Mouse (Mus musculus): ENCODE measurements around the gene Nf2. TPM values are rescaled to one million over a fixed set of nuclear protein-coding genes. Genes with fewer than 3 reads are reported as not detected.
"Not testable (repeated sequence)": the region's sequence is repeated elsewhere in the genome, so short reads cannot be mapped to it uniquely, and the experiment has no call there.

Gene Nf2
- total RNA-seq, 2 experiments from 2014 or later: 97.2 to 100 TPM

DNA sequence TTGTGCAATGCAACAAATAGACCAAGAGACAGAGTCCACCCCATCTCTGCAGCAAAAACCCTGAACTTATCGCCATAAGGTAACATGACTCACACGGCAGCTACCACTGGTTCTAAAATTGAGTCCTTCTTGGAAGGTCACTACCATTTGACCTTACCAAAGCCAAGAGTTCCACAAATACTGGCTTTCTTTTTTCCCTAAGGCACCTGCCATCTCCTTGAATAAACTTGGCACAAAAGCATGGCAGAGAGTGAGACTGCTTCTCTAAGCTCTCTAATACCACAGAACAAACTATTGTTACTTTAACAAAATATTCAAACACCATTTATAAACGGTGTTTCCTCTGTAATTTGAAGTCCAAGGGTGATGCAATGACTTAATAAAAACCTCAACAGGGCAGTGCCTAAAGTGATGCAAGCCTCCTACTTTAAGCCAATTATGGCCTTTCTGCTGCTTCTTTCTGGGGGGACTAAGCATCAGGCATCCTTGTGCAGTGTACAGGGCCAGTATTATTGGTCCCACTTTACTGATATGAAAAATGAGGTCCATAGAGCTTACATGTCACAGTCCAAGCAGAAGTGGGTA, 8.3 kb downstream of the Nf2 start:
- intact Hi-C loops (cut with DNase I): no loop called here
- no peak for DNase-seq

GRCm38 (mm10) chr11:4838235-4838634, 11.1 kb downstream of the Nf2 start:
- intact Hi-C loops (cut with DNase I): loop anchor here (5.0 kb wide), 1 partner anchor 401 kb away; no protein-coding TSS in a partner anchor
- DNase-seq: no peak

GRCm38 (mm10) chr11:4837342-4837741, 12.0 kb downstream of the Nf2 start:
- no peak for DNase-seq
- intact Hi-C loops (cut with DNase I): loop anchor here (5.0 kb wide), 1 partner anchor 400 kb away; no protein-coding TSS in a partner anchor

DNA sequence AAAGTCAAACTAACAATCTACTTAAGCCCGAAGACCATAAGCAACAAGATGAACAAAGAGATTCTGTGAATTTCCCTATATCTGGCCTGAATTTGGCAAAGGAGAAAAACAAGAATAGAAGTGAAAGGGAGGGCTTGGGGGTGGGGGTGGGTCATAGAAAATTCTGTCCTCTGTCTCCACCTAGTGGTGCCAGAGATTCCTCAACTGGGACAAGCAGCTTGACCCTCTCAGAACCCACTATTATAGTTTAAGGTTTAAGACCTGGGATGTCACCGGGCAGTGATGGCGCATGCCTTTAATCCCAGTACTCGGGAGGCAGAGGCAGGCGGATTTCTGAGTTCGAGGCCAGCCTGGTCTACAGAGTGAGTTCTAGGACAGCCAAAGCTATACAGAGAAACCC, 12.6 kb downstream of the Nf2 start:
- peak; percentile 54 to 69 for DNase-seq
- intact Hi-C loops (cut with DNase I): loop anchor here (5.0 kb wide), 1 partner anchor 399 kb away; no protein-coding TSS in a partner anchor

GRCm38 (mm10) chr11:4835436-4835835, 13.9 kb downstream of the Nf2 start:
- intact Hi-C loops (cut with DNase I): loop anchor here (5.0 kb wide), 1 partner anchor 398 kb away; no protein-coding TSS in a partner anchor
- no peak for DNase-seq

DNA sequence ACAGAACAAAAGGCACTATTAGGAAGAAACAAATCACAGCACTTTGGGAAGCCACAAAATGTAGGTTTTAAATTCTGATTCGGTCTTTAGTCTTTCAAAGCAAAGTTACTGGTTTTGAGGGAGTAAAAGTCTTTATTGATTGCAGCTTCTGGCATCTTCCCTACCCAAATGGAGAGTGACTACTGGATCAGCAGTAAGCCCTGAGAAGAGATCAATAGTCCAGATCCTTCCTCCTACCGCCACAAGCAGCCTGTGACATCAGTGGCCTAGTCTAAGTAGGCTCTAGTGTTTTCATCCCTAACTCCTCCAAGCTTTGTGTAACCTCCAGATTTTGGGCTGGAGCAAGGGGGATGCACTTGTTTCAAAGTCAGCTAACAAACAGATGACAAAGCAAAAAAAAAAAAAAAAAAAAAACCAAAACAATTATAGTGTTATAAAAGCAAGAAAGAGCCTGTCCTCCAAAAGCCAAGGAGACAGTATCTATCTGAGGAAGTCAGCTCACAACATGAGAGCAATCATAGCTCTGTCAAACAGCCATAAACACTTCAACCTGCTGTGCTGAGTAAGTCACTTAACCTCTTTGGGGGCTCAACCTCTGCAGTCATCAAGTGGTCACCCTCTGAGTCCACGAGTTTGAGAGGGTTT, 15.9 kb downstream of the Nf2 start:
- DNase-seq: no peak
- intact Hi-C loops (cut with DNase I): no loop called here

GRCm38 (mm10) chr11:4831066-4831465, 18.3 kb downstream of the Nf2 start:
- DNase-seq: no peak
- intact Hi-C loops (cut with DNase I): no loop called here

- DNase-seq: no peak
- intact Hi-C loops (cut with DNase I): no loop called here
These were observed 21.4 kb downstream of the Nf2 start for GRCm38 (mm10) chr11:4827916-4828315.

- intact Hi-C loops (cut with DNase I): no loop called here
- DNase-seq: no peak
These were observed 22.0 kb downstream of the Nf2 start for GRCm38 (mm10) chr11:4827340-4827739.

DNA sequence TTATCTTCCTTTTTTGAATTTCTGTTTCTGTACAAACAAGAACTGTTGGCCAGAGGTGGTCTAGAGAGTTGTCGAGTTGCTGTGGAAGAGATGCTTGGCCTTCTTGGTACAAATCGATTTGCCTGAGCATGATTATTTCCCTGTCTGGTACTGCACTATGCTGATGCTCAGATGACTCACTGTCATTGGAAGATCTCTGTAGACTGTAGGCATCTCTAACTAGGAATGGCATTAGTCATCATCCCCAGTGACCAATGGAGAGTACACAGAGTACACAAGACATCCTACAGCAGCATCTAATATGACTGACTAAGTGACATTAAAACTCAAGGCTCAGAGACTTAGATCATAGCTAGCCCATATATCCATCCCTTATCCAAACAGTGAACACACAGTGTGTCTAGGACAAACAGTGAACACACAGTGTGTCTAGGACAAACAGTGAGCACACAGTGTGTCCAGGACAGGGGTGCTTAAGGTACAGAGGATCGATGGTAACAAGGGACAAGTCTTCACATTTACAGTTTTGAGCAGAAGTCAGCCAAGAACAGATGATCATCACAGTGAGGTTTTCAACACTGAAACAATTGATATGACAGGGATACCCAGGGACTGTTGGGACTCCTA, 23.1 kb downstream of the Nf2 start:
- intact Hi-C loops (cut with DNase I): no loop called here
- DNase-seq: no peak

DNA sequence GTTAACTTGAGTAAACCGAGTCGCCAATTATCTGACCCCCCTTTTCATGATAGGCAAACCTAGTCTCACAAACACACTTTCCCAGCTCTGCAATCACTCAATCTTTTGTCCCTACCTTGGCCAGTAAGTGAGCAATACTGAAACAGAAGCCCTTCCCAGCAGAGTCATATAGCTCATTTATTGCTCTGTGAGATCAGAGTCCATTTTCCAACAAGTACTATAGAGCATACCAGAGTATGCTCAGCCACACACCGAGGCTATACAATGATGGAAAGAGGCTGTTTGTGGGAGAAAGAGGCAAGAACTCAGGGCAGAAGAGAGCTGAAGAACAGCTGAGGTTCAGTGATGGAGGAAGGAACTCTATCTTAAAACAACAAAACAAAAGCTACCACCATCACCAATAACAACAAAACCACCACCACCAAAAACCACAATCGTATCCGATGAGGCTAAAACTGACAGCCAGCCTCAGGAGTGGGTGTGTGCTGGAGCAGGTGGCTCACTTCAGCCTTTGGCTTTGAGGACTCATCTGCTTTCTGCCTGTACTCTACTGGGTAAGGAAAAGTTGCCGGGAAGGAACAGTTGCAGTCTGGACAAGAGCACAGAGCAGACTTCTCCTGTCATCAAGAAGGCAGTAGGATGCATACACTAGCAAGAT, 25.6 kb downstream of the Nf2 start:
- no peak for DNase-seq
- intact Hi-C loops (cut with DNase I): loop anchor here (5.0 kb wide), 1 partner anchor 386 kb away; no protein-coding TSS in a partner anchor

- intact Hi-C loops (cut with DNase I): loop anchor here (5.0 kb wide), 1 partner anchor 385 kb away; no protein-coding TSS in a partner anchor
- DNase-seq: not testable (repeated sequence)
These were observed 26.9 kb downstream of the Nf2 start for GRCm38 (mm10) chr11:4822446-4822842.

DNA sequence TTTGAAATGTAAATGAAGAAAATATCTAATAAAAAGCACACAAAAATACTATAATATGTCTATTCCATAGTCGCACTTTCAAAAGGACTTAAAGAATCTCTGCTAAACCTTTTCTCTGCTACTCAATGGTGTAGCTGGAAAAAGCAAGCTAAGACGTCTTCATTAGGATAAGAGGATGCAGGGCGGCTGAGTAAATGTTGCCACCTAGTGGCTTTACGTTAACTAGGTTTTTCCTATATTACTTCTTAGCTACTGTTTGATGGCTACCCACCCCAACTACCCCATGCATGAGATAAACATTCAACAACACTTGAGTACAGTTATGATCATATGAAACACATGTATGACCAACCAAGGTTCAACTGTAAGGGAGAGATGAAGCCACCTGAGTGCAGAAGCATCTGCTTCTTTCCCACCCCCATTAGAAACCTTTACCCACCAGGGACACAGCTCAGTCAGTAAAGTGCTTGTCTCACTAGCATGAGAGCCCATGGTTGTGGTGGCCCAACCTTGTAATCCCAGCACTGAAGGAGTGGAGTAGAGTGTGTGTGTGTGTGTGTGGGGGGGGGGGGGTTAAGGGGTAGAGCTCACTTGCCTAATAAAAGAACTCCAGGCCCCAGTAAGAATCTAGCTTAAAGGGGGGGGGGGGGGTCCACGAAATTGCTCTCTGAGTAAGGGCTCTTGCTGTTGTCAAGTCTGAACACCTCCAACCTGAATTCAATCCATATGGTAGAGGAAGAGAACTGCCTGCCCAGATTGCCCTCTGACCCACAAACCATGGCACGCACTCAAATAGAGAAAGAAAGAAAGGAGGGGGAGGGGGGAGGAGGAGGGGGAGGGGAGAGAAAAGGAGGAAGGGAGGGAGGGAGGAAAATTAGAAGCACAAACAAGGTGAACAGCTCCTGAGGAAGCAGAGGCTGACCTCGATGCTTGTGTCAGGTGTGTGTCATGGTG, 27.6 kb downstream of the Nf2 start:
- DNase-seq: peak in 1 of 2 experiments; percentile 32
- intact Hi-C loops (cut with DNase I): loop anchor here (5.0 kb wide), 1 partner anchor 384 kb away; no protein-coding TSS in a partner anchor

- intact Hi-C loops (cut with DNase I): no loop called here
- DNase-seq: no peak
These were observed 34.6 kb downstream of the Nf2 start for GRCm38 (mm10) chr11:4814507-4815450.

GRCm38 (mm10) chr11:4808311-4808710, 41.0 kb downstream of the Nf2 start:
- intact Hi-C loops (cut with DNase I): no loop called here
- DNase-seq: no peak

GRCm38 (mm10) chr11:4806031-4806715, 43.2 kb downstream of the Nf2 start:
- intact Hi-C loops (cut with DNase I): no loop called here
- no peak for DNase-seq

DNA sequence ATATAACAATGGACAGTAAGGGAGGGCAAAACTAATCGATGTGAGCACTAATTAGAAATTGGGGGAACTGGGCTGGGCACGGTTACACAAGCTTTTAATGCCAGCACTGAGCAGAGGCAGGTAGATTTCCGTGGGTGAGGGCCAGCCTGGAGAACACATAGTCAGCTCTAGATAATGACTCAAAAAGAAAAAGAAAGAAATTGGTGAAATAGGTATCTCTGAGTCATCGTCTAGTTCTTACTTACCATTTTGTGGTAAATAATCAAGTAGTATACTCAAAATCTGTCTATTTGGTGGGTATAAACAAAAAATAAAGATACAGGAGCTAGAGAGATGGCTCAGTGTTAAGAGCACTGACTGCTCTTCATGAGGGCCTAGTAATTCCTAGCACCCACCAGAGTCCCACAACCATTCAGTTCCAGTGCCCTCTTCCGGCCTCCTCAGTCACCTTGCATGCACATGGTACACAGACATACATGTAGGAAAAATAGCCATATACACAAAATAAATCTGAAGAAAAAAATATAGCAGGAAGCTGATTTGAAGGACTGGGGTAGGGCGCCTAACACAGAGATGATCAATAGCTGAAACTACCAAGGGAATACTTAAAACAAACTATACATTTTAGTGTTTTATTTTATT, 44.3 kb downstream of the Nf2 start:
- intact Hi-C loops (cut with DNase I): no loop called here
- DNase-seq: no peak

DNA sequence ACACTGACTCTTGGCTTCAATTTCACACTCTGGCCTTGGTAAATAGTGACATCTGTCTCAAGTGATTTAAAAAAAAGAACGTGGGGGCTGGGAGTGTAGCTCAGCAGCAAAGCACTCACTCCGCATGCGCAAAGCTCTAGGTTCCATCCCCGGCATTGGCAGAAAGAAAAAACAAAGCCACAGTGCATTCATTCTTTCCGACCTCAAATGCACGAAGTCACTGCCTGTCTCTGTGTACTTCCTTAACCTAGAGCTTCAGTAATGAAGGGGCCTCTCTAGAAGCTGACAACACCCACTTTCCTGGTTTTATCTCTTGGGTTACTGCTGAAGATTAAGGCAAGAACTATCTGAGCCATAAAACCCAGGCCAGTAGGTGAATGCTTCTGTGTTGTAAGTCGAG, 45.4 kb downstream of the Nf2 start:
- intact Hi-C loops (cut with DNase I): no loop called here
- DNase-seq: peak; percentile 28 to 31

All from heart, postnatal 10 days (tissue).